Mouse (Mus musculus) fat pad, adult 2 months (tissue): ENCODE results near the gene Cldn3.

Experiments used
- DNase-seq: peaks from one replicate; pipeline ENCODE4 v3.0.0-alpha.2; 2011; ENCODE audit warnings: low read depth, low spot score; ENCODE audit errors: extremely low read depth

The Cldn3 gene

GRCm38 (mm10) chr5:135001309-135001708, 15.3 kb downstream of the Cldn3 start:
- DNase-seq: peak; percentile 59

GRCm38 (mm10) chr5:135002151-135002550, 16.1 kb downstream of the Cldn3 start:
- DNase-seq: no peak

GRCm38 (mm10) chr5:135007802-135008571, 22.0 kb downstream of the Cldn3 start:
- no peak for DNase-seq

- peak; percentile 100 for DNase-seq
These were observed 22.9 kb downstream of the Cldn3 start, which contains the start of gene Abhd11 for GRCm38 (mm10) chr5:135008671-135009589. Gene Abhd11 (plus strand): TSS chr5:135009152.

GRCm38 (mm10) chr5:135009590-135010319, 23.7 kb downstream of the Cldn3 start:
- DNase-seq: no peak

- no peak for DNase-seq
These were observed 24.3 kb downstream of the Cldn3 start for GRCm38 (mm10) chr5:135010320-135010709.

GRCm38 (mm10) chr5:135010841-135011743, 25.1 kb downstream of the Cldn3 start:
- no peak for DNase-seq

- DNase-seq: no peak
These were observed 26.0 kb downstream of the Cldn3 start for GRCm38 (mm10) chr5:135011809-135012613.

- no peak for DNase-seq
These were observed 26.8 kb downstream of the Cldn3 start for GRCm38 (mm10) chr5:135012671-135013441.

GRCm38 (mm10) chr5:135015497-135015896, 29.5 kb downstream of the Cldn3 start:
- no peak for DNase-seq

GRCm38 (mm10) chr5:135016224-135016759, 30.3 kb downstream of the Cldn3 start:
- DNase-seq: no peak

- DNase-seq: no peak
These were observed 35.8 kb downstream of the Cldn3 start for GRCm38 (mm10) chr5:135021814-135022213.

- no peak for DNase-seq
These were observed 37.5 kb downstream of the Cldn3 start, which contains the start of gene Stx1a for GRCm38 (mm10) chr5:135023344-135024173. Gene Stx1a (plus strand): TSS chr5:135023482.

- DNase-seq: no peak
These were observed 38.7 kb downstream of the Cldn3 start for GRCm38 (mm10) chr5:135024665-135025224.

GRCm38 (mm10) chr5:135025899-135026298, 39.9 kb downstream of the Cldn3 start:
- DNase-seq: no peak

- DNase-seq: no peak
These were observed 43.2 kb downstream of the Cldn3 start for GRCm38 (mm10) chr5:135029007-135029854.
